Mouse (Mus musculus): ENCODE measurements around the gene Arl15. TPM values are rescaled to one million over a fixed set of nuclear protein-coding genes. Genes with fewer than 3 reads are reported as not detected.

Arl15 gene
- polyA plus RNA-seq, 2 experiments from 2014 or later: 14.7 to 17.8 TPM

DNA sequence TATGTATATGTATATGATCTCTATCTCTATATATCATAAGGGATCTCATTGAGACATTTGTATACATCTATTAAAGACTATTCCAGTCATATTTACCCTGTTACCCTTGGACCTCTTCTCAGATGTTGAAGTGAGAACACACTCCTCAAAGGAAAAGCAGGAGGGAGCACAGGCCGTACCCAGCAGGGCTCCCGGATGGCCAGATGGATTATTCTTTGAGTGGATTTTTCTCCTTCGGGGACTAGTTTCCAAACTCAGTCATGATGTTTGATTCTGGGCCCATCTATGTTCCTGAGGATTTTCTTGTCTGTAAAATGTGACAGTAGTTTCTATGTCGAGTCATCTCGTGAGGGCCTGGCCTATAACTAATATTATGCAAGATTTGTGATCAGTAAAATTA, 142.9 kb downstream of the Arl15 start:
- no peak for ATAC-seq

DNA sequence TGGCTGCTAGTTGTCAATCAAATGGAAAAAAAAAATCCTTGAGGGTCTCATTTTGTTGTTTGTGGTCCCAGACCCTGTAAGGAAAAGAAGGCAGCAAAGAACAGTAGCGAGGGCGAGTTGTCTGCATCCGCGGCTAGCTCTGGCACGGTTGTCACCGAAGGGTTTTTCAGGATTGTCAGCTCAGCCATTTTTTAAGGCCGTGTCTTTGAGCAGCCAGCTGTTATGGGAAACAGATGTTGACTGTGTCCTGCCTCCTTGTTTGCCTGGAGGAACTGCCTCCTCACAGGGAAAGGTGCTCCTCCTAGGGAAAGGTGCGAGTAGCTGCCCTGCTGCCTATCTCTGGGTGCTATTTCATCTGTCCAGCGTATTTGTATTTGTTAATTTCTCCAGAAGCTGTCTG, 144.3 kb downstream of the Arl15 start:
- ATAC-seq: no peak

DNA sequence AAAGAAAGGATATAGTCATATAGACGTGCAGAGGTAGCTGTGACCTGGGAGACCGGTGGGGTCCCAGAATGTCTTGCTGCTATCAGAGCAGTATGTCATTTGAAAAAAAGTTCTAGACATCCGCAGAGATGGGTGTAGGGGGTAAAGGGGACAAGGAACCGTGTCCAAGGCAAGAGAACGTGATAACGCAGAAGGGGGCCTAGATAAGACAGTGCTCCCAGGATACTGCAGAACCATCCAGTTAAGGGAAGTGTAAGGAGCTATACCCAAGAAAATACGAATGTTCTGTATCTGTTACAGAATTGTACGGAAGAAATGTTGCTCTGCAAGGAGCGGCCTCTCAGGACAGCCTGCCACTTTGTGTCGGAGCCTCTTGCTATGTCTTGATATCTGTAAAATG, 144.8 kb downstream of the Arl15 start:
- no peak for ATAC-seq

DNA sequence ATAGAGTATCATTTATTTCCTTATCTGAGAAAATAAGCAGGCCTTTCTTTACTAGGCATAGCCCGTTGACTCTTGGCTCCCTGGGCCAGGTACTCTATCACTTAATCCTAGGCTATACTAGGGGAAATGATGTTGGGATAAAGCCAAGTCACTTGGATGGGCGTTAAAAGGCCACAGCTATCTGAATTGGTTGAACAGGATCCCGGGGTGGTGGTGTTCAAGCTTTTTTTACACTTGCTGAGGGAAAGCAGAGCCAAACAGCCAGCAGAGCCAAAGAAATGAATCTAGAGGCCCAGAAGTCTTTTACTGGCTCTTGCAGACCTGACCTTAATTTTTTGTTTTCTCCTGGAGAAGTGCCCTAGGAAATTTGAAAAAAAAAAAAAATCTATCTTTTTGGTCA, 145.4 kb downstream of the Arl15 start:
- ATAC-seq: no peak

DNA sequence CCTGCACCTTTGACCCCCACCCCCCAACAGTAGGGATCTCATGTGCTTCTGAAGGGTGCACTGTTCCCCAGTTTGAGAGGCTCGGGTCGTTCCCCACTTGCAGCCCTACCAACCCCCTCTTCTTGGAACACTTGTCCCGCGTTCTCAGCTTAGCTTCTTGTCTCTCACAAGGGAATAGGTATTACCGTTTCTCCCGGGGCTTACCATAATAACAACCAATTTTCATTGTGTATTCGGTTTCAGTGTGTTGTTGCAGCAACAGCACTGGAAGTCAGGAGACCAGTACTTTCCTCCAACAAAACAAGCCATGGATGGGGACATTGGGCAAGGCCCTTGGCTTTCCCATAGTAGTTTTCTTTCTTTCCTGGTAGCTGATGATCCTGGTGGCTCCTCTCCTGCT, 145.8 kb downstream of the Arl15 start:
- no peak for ATAC-seq

DNA sequence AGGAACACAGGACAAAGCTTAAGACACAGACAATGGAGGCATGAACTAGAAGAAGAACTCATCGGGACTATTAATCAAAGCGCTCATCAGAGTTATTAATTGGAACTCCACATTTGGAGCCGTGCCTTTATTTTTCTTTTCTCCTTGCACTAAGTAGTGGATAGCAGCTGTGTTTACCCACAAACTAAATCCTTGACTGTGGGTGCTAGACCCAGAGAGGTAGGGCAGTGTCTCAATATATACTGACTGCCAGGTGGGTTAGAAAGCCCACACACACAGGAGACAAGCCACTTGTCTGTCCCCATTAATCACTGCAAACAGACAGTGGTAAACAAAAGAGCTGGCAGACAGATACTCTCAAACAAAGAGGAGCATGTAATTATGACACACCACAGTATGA, 147.6 kb downstream of the Arl15 start:
- ATAC-seq: no peak

DNA sequence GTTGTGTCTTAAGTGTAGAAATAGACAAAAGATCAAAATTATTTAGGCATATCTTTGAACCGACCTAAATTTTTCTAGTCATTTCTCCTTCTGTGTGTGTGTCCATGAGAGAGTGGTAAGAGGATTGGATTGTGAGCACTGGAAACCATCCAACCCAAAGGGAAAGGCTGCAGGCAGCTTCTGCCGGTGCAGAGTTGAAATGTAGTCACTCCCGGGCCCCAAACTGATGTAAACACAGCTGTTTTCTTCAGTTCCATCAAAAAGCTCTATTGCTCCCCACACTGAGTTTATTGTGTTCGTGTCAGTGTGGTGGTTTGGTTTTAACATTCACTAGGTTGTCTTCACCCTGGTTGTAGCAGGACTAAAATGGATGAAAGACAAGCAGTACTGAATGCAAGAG, 153.2 kb downstream of the Arl15 start:
- no peak for ATAC-seq

DNA sequence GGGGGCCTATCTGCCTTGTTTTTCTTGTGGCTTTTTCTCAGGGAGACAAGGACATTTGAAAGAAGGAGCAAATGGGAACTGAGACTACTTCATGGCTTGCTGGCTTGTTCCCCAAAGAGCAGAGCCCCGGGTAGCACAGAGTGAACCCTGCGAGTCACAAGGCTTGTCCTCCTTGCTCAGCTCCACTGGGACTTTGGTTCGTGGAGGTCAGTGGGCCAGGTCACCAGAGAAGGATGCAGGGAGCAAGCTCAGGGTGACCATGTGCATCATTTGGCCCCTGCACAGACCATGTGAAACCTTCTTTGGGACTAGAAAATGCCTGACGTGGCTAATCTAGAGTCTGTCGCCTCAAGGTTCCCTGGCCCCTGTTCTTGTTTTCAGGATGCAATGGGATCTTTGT, 155.4 kb downstream of the Arl15 start:
- ATAC-seq: no peak

DNA sequence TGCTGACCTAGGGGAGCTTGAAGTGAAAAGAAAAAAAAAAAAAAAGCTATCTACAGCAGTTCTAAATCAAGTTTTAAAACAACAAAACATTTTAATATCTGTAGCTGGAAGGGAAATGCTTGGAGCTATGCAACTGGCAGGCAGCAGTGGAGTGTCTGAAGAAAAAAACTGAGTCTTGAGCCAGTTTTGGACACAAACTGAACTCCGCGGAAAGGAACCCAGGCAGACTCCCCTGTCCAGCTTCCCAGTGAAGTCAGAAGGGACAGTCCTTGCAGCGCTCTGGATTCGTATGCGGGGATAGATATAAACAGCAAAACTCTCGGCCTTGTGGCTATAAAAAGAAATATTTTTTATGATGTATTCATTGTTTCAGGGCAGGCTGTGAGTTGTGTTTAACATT, 155.8 kb downstream of the Arl15 start:
- ATAC-seq: no peak

DNA sequence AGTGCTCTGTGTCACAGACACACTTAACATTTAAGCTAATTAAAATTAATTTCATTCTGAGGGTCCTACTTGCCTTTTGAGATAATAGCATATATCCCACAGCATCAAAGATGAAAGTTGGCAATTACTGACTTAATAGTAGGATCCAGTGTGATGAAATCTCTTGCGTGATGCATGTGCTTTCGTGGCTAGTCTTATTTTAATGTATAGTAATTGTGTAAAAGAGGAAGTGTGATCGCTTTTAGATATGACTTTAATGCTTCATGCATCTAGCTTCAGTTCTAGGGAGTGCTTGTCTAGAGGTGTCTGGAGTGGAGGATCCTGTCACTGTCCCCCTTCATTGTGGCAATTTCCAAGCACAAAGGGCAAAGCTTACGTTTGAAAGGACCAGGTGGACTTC, 163.1 kb downstream of the Arl15 start:
- no peak for ATAC-seq

DNA sequence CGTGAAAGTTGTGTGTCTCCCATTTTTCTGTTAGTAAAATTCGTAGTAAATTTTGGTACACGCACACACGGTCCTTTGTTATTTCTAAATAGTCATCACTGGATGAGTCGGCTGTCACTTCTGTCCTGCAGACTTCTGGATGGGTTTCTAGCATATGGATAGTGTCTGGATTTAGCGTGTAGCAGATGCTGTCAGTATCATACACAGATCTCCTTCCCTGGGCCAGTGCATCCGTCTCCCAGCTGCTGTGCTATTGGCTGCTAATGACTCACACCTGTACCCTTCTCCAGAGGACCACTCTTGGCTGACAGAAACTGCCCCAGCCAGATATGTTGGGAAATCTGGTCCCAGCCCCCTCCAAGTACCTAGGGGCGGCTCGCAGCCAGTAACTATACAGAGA, 170.6 kb downstream of the Arl15 start:
- no peak for ATAC-seq

DNA sequence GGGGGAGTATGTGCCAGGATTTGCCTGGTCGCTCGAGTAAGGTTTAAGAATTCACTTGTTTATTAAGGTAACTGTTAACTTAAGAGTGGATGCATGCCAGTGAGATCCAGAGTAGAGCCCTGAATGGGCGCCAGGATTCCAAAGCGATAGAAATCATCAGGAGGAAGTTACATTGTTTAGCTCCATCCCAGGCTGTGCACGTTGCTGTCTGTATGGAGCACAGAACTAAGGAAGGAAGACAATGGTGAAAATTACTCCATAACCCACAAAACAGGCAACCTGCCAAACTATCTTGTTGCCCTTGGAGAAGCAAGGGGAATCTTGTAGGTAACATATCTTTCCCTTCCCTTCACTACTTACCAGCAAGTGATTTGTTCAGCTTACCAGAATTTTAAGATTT, 176.4 kb downstream of the Arl15 start:
- ATAC-seq: no peak

DNA sequence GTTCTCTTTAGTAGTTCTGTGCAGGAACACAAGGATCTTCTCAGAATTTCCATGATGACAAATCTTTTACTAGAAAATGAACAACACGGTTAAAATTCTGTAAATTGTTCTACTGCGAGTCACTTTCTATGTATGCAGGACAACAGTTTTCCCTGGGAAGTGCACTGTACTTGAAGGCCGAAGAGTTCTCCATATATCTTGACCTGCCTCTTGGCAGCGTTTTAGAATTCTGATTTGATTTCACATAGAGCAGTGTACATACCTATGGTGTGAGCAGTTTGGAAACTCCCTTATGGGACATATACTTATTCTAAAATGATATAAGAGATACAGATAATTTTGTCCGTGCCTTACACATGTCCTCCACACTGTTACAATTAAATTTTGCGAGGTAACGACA, 178.1 kb downstream of the Arl15 start:
- ATAC-seq: no peak

DNA sequence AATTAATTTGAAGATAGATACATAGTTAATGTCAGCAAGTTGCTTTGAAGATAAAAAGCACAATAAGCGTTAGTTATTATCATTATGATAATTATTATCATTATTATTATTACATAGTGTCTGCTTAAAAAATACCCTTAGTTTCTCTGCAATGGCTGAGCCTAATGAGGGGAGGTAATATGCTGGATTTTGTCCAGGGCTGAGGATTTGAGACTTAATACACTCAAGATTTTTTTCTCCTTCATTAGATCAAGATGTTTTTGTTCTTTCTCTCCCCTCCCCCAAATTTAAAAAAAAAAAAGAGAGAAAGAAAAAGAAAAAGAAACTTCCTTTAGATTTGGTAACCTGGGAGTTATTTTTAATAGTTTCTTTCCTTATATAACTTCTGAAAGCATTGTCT, 180.6 kb downstream of the Arl15 start:
- ATAC-seq: no peak

DNA sequence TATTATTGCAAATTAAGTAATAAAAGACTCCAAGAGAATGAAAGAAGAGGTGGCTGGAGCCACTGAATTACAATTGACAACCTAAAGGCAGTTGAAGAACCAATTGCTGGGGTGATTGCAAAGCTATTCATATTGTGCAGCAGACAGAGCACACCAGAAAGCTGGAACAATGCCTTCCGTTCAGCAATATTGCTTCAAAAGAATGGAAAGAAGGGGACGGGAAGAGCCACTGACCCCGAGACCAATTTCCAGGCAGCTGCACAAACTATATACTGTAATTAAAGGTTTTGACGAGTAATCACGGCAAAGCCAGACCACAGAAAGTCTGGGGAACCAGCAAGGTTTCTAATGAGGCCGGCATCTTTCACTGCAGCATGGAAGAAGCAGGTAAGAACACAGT, 181.4 kb downstream of the Arl15 start:
- ATAC-seq: no peak

DNA sequence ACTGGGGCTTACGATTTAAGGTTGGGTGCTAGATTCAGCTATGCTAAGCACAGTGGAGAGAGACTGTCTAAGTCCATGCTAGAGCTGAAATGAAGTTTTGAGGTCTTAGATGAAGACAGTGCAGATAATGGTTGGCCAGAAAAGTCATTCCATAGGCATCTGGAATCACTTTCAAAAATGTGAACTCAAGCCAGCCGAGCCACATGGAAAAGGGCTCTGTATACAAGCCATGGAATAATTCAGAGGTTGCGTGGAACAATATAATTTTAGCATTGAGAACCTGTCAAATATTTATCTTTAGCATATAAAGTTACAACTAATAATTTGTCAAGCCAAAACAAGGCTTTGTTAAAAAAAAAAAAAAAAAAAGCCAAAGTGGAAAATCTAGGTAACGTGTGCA, 182.6 kb downstream of the Arl15 start:
- ATAC-seq: no peak

DNA sequence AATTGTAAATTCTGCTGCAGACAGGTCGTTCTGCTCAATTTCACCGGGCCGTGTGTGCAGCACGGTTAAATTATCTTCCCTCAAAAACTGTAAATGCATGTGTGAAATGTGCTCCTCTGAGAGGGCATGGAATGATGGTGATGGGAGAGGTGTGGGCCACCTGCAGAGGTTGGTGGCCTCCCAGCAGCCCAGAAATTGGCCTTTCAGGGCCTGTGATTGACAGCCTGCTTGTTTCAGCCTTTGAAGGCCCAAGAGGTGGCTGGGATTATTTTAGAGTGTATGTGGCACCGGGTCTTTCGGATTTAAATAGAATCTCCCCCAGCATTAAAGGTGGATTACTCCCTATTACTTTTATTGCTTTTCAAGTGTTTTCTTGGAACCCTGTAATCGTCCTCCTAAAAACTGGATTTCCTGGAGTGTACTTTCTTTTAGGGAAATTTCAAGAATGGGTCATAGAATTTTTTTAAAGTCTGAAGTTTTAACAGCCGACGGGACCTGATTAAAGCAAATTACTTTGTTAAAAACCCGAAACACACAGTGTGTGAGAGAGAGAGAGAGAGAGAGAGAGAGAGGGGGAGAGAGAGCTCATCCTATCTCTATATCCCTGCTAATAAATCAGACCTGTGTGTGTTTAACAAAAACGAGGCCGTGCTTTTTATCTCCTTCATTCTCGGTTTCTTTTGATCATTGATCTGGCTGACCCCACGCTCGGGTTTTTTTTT, 186.6 kb downstream of the Arl15 start:
- ATAC-seq: no peak

DNA sequence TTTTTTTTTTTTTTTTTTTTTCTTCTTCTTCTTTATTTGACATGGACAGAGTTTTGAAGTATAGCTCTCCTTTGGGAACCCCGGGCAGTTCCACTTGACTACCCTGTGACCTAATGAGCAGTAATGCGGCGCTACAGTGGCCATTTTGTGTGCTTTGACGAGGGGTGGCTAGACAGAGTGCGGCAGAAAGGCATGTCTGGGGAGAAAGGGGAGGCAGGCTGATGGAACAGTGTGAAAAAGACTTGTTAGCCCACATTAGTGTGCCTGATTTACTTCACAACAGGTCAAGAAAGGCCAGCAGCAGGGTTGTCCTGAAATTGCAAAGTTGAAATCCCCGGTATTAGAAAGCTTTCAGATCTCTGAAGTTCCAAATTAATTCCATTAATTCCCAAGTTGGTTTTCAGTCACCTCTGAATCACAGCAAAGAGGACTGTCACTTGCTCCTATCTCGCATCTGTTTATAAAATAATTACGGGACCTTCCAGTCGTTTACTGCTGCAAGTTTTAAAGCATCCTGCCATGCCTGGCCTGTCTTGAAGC, 187.2 kb downstream of the Arl15 start:
- no peak for ATAC-seq

DNA sequence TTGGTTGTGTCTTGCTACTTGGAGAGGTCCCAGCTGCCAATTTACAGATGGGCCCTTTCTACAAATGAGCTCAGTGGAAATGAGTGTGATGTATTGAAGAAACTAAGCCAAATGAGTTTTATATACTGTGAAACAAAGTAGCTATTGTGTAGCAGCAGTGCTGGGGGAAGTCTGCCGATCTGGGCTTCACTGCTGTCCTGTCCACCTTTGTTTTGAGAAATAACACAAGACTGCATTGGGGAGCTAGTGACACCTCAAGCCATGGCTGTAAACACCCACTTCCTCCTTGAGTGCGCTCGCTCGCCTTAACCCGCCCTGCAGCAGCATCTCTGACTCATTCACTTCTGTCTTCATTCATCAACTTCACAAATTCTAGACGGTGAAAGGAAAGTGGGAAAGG, 189.3 kb downstream of the Arl15 start:
- ATAC-seq: no peak

DNA sequence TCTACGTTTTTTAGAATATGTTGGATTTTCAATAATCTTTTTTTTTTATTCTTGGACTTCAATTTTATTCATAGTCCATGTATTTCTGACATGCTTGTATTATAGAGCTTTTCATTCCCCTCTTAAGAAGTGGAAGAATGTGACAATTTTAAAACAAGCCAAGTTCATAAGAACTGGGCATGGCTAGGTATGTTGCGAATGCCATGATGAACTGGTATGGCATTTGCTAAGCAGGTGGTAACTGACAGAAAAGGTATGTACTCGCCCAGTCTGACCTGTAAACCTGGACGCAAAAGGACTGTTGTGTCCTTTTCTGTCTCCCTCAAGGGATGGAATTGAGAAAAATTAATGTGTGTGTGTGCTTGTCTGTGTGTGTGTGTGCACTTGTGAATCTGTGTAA, 190.2 kb downstream of the Arl15 start:
- ATAC-seq: no peak

DNA sequence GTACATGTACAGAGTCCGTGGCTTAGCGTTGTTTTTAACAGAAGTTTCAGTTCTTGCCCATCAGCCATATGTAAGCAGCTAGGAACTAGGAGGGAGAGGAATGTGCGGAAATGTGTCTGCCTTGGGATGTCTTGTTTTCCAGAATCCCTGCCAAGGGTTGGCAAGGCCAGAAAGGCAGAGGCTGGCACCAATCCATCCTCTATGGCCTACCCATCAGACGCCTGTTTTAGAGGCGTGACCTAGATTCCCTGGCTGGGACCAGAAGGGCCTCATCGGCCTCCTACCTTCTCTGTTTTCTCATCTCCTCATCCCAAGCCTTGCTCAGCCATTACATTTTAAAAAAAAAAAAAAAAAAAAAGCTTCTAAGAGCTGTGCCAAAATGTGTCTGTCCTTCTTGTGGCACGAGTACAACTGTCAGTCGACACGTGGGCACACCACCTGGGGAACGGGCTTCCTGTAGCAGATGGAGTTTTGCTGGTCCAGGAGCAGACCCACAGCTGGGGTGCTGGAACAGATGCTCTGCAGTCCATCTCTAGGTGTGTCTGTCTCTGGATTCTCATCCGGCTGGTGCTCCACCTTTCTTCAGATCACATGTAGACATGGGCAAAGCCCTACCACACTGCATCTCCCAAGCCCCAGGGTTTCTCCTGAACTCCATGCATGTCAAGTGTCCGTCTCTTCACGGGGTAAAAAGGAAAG, 192.7 kb downstream of the Arl15 start:
- ATAC-seq: no peak

DNA sequence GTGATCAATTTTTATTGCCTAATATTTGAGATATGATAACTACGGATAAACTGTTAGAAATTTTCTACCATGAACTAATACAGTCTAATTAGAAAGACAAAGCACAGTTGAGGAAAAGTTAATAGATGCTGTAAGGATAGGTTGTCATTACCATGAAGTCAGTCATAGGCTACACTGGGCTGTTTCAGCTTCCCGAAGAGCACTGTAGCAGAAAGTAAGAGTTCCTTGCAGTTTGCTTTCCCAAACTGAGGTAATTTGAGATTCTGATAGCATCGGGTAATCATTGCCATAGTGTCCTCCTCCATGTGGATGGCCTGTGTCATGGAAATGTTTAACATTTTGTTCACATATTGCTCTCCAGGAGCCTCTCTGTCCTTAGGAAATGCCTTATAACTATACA, 195.9 kb downstream of the Arl15 start:
- no peak for ATAC-seq

DNA sequence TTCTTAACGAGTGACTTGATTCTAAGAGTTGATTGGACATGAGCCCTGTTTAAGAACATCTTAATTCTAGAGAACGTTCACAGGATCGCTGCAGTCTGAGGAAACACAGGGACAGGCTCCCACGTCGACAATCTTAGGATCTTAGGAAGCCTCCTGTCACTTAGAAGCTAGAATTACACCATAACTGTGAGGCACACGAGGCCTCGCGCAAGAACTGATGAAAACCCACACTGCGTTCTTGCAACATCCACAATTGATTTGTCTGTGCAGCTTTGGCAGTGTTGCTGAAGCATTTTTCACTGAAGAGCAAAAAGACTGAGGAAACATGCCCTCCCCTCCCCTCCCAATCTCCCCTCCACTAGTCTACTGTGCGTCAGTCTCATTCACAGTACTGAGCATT, 196.4 kb downstream of the Arl15 start:
- ATAC-seq: no peak

DNA sequence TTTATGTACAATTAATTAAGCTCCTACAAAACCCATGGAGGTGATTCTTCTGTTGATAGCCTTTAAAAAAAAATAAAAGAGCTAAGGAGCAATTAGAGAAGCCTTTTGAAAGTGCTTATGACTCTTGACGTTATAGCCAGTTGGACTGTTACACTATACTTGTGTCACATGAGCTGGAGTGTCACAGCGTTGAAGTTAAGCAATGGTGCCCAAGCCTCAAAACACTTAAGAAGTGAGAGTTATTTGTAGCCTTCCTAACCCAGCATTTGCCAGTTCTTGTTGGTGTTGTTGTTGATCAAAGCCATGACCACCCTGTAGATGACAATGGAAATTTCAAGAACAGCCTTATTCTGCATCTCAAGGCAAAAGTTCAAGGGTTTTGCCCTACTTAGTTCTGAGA, 198.8 kb downstream of the Arl15 start:
- no peak for ATAC-seq

DNA sequence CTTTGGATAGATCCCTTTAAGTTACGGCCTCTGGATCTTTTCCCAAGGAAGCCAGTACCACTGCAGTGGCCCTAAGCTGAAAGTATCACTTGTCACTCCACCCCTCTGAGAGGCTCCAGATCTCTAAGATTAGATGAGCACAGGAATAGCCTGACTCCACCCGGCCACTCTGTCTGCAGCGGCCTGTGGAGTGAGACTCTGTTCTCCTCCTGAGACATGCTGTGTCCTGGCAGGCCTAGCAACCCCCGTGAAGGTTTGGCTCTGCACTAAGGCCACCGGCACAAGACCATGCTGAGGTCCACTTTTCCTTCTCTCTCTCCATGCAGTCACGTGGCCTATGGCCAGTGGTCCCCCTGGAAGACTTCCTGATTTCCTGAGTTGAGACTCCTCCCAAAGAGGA, 200.3 kb downstream of the Arl15 start:
- ATAC-seq: no peak

Data from CD4-positive, CD25-positive, alpha-beta regulatory T cell, adult 4 months (primary cell).